8 mouse cellular contexts compared by ENCODE assay signal in the genomic region with DNA sequence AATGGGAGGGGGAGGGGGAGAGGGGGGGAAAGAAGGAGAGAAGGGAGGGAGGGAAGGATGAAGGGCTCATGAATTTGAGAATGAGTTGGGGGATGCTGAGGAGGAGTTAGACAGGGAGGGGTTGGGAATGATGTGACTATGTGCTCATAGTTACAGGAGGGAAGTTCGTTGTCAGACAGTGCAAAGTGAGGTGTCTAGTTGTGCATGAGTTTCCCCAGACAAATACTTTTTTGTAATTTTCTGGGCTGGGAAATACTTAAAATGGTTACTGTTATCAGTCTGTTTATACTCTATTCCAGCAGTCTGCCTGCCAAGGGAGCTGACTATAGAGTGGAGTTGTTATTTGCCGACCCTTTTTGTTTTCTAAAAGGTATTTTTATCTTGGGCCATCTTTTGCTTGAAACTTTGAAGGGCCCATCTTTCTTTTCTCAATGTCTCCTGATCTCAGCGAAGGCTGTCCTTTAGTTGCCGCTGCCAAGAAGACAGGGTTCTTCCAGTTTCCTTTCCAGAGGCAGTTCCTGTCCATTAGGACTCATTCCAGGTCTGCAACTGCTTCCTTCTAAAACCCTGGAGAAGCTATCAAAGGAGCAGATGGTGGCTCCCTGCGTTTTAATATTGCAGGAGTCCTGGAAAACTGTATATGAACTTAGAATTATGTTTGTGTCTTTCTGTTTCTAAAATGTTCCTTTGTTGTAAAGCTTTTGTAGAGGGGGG.
DNase-seq lines count a peak whose midpoint lies in the region; ATAC-seq and TF ChIP-seq lines count a peak whose summit lies in the region.
"Had no signal": no experiment of that assay in that cellular context is flagged by ENCODE, and none has a peak within 500 bp of the region (broad histone marks: within the 10 kb centered on the region; RNA-seq: fewer than 3 reads in every experiment).

No protein-coding gene starts in this region.

- 52% methylated on average over 5 of the region's 5 CpGs for WGBS in kidney, adult 2 months
- 76% methylated on average over 5 of the region's 5 CpGs for WGBS in kidney, embryonic 15.5 days
- WGBS in lung, embryonic 16.5 days, result 38% methylated on average over 5 of the region's 5 CpGs

- TF ChIP-seq POLR2A in kidney, adult 2 months (IDR thresholded peaks at IDR 0.05; ENCODE audit: low read depth, low read length), result no peak

- peak; percentile 62 for DNase-seq in kidney, adult 2 months
- DNase-seq in cerebellum, postnatal 10 days, result peak; percentile 39 to 41
- peak; percentile 77 for DNase-seq in heart, adult 8-10 months (ENCODE audit: low spot score)
- no peak for DNase-seq in right cerebral cortex, adult 18-20 months
- no peak for DNase-seq in ovary, postnatal 36 days (ENCODE audit: low spot score)

- H3K4me2 ChIP-seq in kidney, embryonic 15.5 days, result no peak overlapping the region
- no peak overlapping the region for H3K4me2 ChIP-seq in lung, embryonic 16.5 days (ENCODE audit: low read depth, low read length)

- H3K9ac ChIP-seq in kidney, embryonic 15.5 days, result no peak overlapping the region
- no peak overlapping the region for H3K9ac ChIP-seq in lung, embryonic 16.5 days (ENCODE audit: low read length)

- TF ChIP-seq CTCF in kidney, adult 2 months (conservative IDR thresholded peaks at IDR 0.05; ENCODE audit: insufficient read depth, insufficient read length, low read depth, low read length), result no peak

- peaks cover 4% of the 10 kb centered on the region; the same call in 1 of the 2 replicates for H3K4me1 ChIP-seq in kidney, adult 2 months (ENCODE audit: control insufficient read depth, insufficient read depth, low read length)
- H3K4me1 ChIP-seq in kidney, embryonic 15.5 days, result peaks cover 11% of the 10 kb centered on the region
- peaks cover 18% of the 10 kb centered on the region for H3K4me1 ChIP-seq in lung, embryonic 16.5 days (replicated peaks; ENCODE audit: control insufficient read depth, insufficient read depth, low read length)

- ATAC-seq in kidney, embryonic 15.5 days (replicated peaks; ENCODE audit: low FRiP score), result no peak
- peak; percentile 71 for ATAC-seq in lung, embryonic 16.5 days (ENCODE audit: low read depth)

- H3K27me3 ChIP-seq in kidney, adult 2 months (replicated peaks; ENCODE audit: control insufficient read depth, insufficient read depth, low read length), result no peaks in the 10 kb centered on the region
- H3K27me3 ChIP-seq in kidney, embryonic 15.5 days, result no peaks in the 10 kb centered on the region
- H3K27me3 ChIP-seq in lung, embryonic 16.5 days (ENCODE audit: control insufficient read depth, insufficient read depth, low read depth, low read length), result no peaks in the 10 kb centered on the region

- H3K9me3 ChIP-seq in kidney, embryonic 15.5 days (replicated peaks), result no peaks in the 10 kb centered on the region
- H3K9me3 ChIP-seq in lung, embryonic 16.5 days (ENCODE audit: control insufficient read depth, low read length), result no peaks in the 10 kb centered on the region
- H3K9me3 ChIP-seq: midbrain, embryonic 10.5 days had no signal

- H3K27ac ChIP-seq in kidney, adult 2 months (ENCODE audit: insufficient read depth, low read depth, low read length), result no peak overlapping the region; the same call in 1 of the 2 replicates
- no peak overlapping the region for H3K27ac ChIP-seq in kidney, embryonic 15.5 days
- H3K27ac ChIP-seq in lung, embryonic 16.5 days (ENCODE audit: low read length), result peak overlapping the region; percentile 20
- H3K27ac ChIP-seq: midbrain, embryonic 10.5 days had no signal

- H3K4me3 ChIP-seq in kidney, adult 2 months (ENCODE audit: insufficient read depth, low read depth, low read length), result no peak overlapping the region
- no peak overlapping the region for H3K4me3 ChIP-seq in kidney, embryonic 15.5 days (replicated peaks)
- no peak overlapping the region for H3K4me3 ChIP-seq in lung, embryonic 16.5 days (ENCODE audit: low read length)
- H3K4me3 ChIP-seq: midbrain, embryonic 10.5 days had no signal

- H3K36me3 ChIP-seq in kidney, adult 2 months (ENCODE audit: control insufficient read depth, insufficient read depth, low read length), result no peaks in the 10 kb centered on the region
- peaks cover 13% of the 10 kb centered on the region for H3K36me3 ChIP-seq in kidney, embryonic 15.5 days
- H3K36me3 ChIP-seq in lung, embryonic 16.5 days (ENCODE audit: control insufficient read depth, insufficient read depth, low read length), result no peaks in the 10 kb centered on the region

Comparison
In these comparisons a context has a peak if more than half of its experiments do, and no peak if none do; other contexts are left out.
1. DNase-seq: peak in kidney, adult 2 months (single experiment), cerebellum, postnatal 10 days (2 of 2) and heart, adult 8-10 months (single experiment); none in right cerebral cortex, adult 18-20 months (single experiment) and ovary, postnatal 36 days (single experiment).